Mouse (Mus musculus) gastrocnemius, postnatal 36 days (tissue): ENCODE data around the gene Bpifa2. TPM values are rescaled to one million over a fixed set of nuclear protein-coding genes. Genes with fewer than 3 reads are reported as not detected.
"Not testable (repeated sequence)": the region's sequence is repeated elsewhere in the genome, so short reads cannot be mapped to it uniquely, and the experiment has no call there.

ENCODE experiments used
- DNase-seq, 2 experiments: peaks; one replicate each; pipeline ENCODE4 v3.0.0; 2022
- intact Hi-C: fragments of 180-260 bp; cut with DNase I; formaldehyde crosslinking; loops from one replicate; pipeline ENCODE4 v1.15.1; 2025
- long read RNA-seq, 2 experiments: library from polyadenylated mRNA; stranded (forward); transcript quantifications; one replicate each; pipeline ENCODE4 v2.0.0; 2021
- total RNA-seq, 2 experiments: library from RNA; stranded (reverse); gene quantifications; 2 replicates each; pipeline ENCODE4 v1.2.3; 2021

Bpifa2 gene
- not detected for total RNA-seq
- long read RNA-seq, experiment 1, result 0 reads
- long read RNA-seq, experiment 2, result 0 reads

GRCm38 (mm10) chr2:154007965-154008364 is at the start of gene Bpifa2:
TSS of gene Bpifa2 (plus strand) at chr2:154008265.
- no peak for DNase-seq
- intact Hi-C loops, result no loop called here

GRCm38 (mm10) chr2:153962821-153963331 is 45.2 kb upstream of the Bpifa2 start:
- intact Hi-C loops, result no loop called here

GRCm38 (mm10) chr2:153963334-153963733 is 44.7 kb upstream of the Bpifa2 start:
- DNase-seq, result no peak
- intact Hi-C loops, result no loop called here

More at GRCm38 (mm10) chr2:153962821-153963331, 45.2 kb upstream of the Bpifa2 start:
- DNase-seq, result no peak

GRCm38 (mm10) chr2:153970221-153970620 is 37.8 kb upstream of the Bpifa2 start:
- no peak for DNase-seq
- intact Hi-C loops, result no loop called here

- intact Hi-C loops, result no loop called here
- no peak for DNase-seq
Measured at GRCm38 (mm10) chr2:153974582-153974981, 33.5 kb upstream of the Bpifa2 start, which contains the start of gene Bpifa6. TSS of gene Bpifa6 (plus strand) at chr2:153974945.

- DNase-seq, result peak; percentile 46 to 51
- intact Hi-C loops, result no loop called here
Measured at GRCm38 (mm10) chr2:153995770-153996169, 12.3 kb upstream of the Bpifa2 start.

- intact Hi-C loops, result no loop called here
- no peak for DNase-seq
Measured at GRCm38 (mm10) chr2:154000501-154000900, 7.6 kb upstream of the Bpifa2 start.

GRCm38 (mm10) chr2:154001056-154001455 is 7.0 kb upstream of the Bpifa2 start:
- intact Hi-C loops, result no loop called here
- no peak for DNase-seq

- intact Hi-C loops, result no loop called here
- no peak for DNase-seq
Measured at GRCm38 (mm10) chr2:154004456-154004855, 3.6 kb upstream of the Bpifa2 start.

- intact Hi-C loops, result no loop called here
- DNase-seq, result no peak
Measured at GRCm38 (mm10) chr2:154005094-154005493, 3.0 kb upstream of the Bpifa2 start.

GRCm38 (mm10) chr2:154005734-154006133 is 2.3 kb upstream of the Bpifa2 start:
- intact Hi-C loops, result no loop called here
- DNase-seq, result no peak

GRCm38 (mm10) chr2:154006331-154006730 is 1.7 kb upstream of the Bpifa2 start:
- intact Hi-C loops, result no loop called here
- no peak for DNase-seq

GRCm38 (mm10) chr2:154007381-154007780 is 684 bp upstream of the Bpifa2 start:
- intact Hi-C loops, result no loop called here
- no peak for DNase-seq

- no peak for DNase-seq
- intact Hi-C loops, result no loop called here
Measured at GRCm38 (mm10) chr2:154017990-154018389, 9.9 kb downstream of the Bpifa2 start.

GRCm38 (mm10) chr2:154024676-154025075 is 16.6 kb downstream of the Bpifa2 start:
- intact Hi-C loops, DNase-seq: not testable (repeated sequence)

- no peak for DNase-seq
- intact Hi-C loops, result no loop called here
Measured at GRCm38 (mm10) chr2:154038932-154039331, 30.9 kb downstream of the Bpifa2 start.

- DNase-seq, result no peak
- intact Hi-C loops, result no loop called here
Measured at GRCm38 (mm10) chr2:154044743-154045142, 36.7 kb downstream of the Bpifa2 start.

- intact Hi-C loops, result no loop called here
- no peak for DNase-seq
Measured at GRCm38 (mm10) chr2:154058690-154059089, 50.6 kb downstream of the Bpifa2 start.

Other genes with a start within 250 kb of the Bpifa2 start
- not detected for gene Efcab8, start 228.3 kb upstream of the Bpifa2 start, total RNA-seq
- gene Sun5, start 137.2 kb upstream of the Bpifa2 start, total RNA-seq, result not detected
- not detected for gene Bpifb2, start 133.2 kb upstream of the Bpifa2 start, total RNA-seq
- gene Bpifb6, start 107.9 kb upstream of the Bpifa2 start, total RNA-seq, result not detected
- gene Bpifb3, start 90.0 kb upstream of the Bpifa2 start, total RNA-seq, result not detected
- gene Bpifb4, start 70.1 kb upstream of the Bpifa2 start, total RNA-seq, result not detected
- not detected for gene Bpifa6, start 33.3 kb upstream of the Bpifa2 start, total RNA-seq
- not detected for gene Bpifa3, start 122.1 kb downstream of the Bpifa2 start, total RNA-seq
- not detected for gene Bpifa1, start 134.6 kb downstream of the Bpifa2 start, total RNA-seq
- gene Bpifa5, start 154.3 kb downstream of the Bpifa2 start, total RNA-seq, result not detected
- not detected for gene Bpifb1, start 182.6 kb downstream of the Bpifa2 start, total RNA-seq
- not detected for gene Bpifb5, start 215.5 kb downstream of the Bpifa2 start, total RNA-seq
- gene Bpifb9a, start 249.6 kb downstream of the Bpifa2 start, total RNA-seq, result not detected